Mouse (Mus musculus): ENCODE results near the gene Agpat4.

GRCm38 (mm10) chr17:12264293-12264692 lies 145.8 kb downstream of the Agpat4 start:
- TF ChIP-seq POLR2A (IDR thresholded peaks at IDR 0.05; ENCODE audit: extremely low read depth, insufficient read depth, low read length): no peak
- TF ChIP-seq CTCF (IDR thresholded peaks at IDR 0.05; ENCODE audit: extremely low read depth, insufficient read depth, low read length): no peak
